Mouse (Mus musculus): Measurements from ENCODE around the gene Cd2.

DNA sequence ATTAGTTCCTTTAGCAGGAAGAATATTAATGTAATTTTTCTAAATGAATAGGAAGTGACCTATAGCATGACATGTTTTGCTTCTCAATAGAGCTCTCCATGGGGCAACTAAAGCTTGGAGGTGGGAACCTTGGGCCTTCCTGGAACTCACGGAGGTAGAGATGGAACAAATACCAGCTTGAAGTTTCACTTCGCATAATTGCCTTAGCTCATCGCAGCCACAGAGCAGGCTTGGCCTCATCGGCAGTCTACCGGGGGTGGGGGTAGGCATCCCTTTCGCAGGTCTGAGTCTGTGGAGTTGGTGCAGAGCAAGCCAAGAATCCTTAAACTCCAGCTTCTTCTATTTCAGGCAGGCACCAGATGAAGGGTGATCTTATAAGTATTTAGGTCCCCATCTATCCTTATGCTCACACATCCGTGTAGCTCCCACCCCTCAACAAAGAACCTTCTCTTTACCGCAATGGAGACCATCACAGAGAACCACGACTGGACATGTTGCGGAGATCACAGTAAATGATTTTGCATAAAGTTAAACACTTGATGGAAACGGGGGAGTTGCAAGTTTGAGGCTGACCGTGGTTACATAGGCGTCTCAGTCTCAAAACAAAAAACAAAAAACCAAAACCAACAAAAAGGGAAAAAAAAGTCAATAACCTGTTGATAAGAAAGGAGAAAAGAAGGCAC lies 58.7 kb downstream of the Cd2 start:
- TF ChIP-seq POLR2A (IDR thresholded peaks at IDR 0.05; ENCODE audit: low read depth, low read length) (no peak), CTCF (IDR thresholded peaks at IDR 0.05; ENCODE audit: borderline replicate concordance, insufficient read depth, low read length) (no peak)

Data from embryonic fibroblast, embryonic 13.5 days (primary cell).